Mouse (Mus musculus) frontal cortex, adult (tissue): ENCODE data around the gene Nanog.

Experiments used
- ATAC-seq: cut with Nextera tagmentation; 2 replicates; pipeline ENCODE4 v1.9.2; 2017; ENCODE audit warnings: mild to moderate bottlenecking, moderate library complexity, mixed read lengths; ENCODE audit not compliant: low TSS enrichment

Nanog gene

DNA sequence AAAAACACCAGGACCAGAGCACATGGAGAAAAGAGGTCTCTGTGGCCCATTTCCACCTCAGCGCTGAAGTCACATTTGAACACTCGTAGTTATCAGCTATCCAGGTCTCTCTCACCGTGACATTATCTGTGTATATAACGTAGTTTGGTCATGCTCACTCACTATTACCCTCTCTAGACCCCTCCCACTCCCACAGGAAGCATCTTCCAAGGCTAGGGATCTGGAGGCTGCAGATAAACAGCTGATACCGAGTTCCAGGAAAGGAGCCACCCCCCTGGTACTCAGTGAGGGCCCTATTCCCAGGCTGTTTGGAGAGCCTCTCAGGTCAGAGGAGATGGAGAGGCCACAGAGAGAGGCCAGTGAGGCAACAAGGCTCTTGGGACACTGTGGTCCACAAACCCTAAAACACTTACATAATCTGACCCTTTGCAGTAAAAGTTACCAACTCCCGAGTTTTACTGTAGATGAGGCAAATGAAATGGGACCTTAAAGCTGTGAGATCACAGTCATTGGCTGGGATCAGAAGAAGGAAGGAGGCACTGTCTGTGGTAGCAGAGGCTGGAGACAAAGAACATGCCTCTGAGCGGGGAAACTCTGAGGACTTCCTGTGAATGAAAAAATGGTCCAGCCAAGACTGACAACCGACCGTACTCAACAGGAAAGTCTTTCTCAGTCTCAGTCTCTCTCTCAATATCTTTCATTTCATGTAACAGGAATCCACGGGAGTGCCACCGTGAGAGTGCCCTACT lies 55.8 kb downstream of the Nanog start:
- ATAC-seq: no peak

DNA sequence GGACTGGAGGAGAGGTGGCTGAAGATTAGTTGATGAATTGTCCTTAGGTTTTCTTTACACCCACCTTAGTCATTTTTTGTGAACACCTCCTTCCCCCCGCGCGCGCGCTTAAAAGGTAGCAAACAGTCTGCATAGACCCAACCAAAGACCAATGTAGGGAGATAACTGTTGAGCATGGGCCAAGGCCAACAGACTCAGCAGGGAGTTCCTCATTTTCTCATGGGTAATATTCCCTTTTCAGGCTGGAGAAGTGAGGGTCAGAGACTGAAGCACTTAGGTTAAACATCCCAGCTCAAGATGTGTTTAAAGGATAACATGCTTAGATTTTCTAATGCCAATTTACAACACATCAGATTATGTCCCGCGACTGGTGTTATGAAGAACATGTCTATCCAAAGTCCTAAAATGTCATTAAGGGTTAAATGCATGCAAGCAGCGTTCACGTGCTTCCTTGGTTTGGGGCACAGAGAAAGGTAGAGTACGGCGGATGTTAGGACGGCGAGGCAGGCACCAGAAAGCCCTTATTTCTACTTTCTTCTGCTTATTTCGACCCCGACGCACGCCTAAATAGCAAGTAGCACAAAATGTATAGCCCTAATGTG lies 56.7 kb downstream of the Nanog start:
- ATAC-seq: no peak; the same call in 1 of the 2 replicates
